Comparison of ENCODE assay signal across 8 mouse cellular contexts in genomic region chr15:85710179-85710578, GRCm38 (mm10). TPM values are rescaled to one million over a fixed set of nuclear protein-coding genes. Genes with fewer than 3 reads are reported as not detected.
DNase-seq lines count a peak whose midpoint lies in the region; ATAC-seq and TF ChIP-seq lines count a peak whose summit lies in the region.

No protein-coding gene starts in this region.

- H3K4me3 ChIP-seq in forebrain, embryonic 14.5 days (ENCODE audit: low read depth, low read length) = no peak overlapping the region

- H3K9ac ChIP-seq in forebrain, embryonic 14.5 days (ENCODE audit: low read length) = no peak overlapping the region

- H3K27ac ChIP-seq in forebrain, embryonic 14.5 days (ENCODE audit: low read depth, low read length) = no peak overlapping the region

- POLR2A ChIA-PET in Patski (lab: Charles Lee) = interaction anchor here (0.6 to 4.5 kb wide), 13 partner anchors 12 to 111 kb away, joined by 3 to 31 read pairs (median 7); no protein-coding TSS in a partner anchor

- H3K4me2 ChIP-seq in forebrain, embryonic 14.5 days (ENCODE audit: low read length) = no peak overlapping the region

- no peaks in the 10 kb centered on the region for H3K4me1 ChIP-seq in forebrain, embryonic 14.5 days (ENCODE audit: control insufficient read depth, insufficient read depth, low read length)

- no peaks in the 10 kb centered on the region for H3K27me3 ChIP-seq in Patski
- H3K27me3 ChIP-seq in forebrain, embryonic 14.5 days (replicated peaks; ENCODE audit: control insufficient read depth, insufficient read depth, low read length) = no peaks in the 10 kb centered on the region

- in situ Hi-C loops in Patski (cut with MboI; ENCODE audit: low pct_unique_long_range_greater_than_20kb) = no loop called here

- CTCF ChIA-PET in Patski (lab: Charles Lee) = interaction anchor here (0.7 to 9.1 kb wide), 15 partner anchors 12 to 395 kb away, joined by 3 to 113 read pairs (median 4); no protein-coding TSS in a partner anchor

- peak; percentile 19 for ATAC-seq in Patski
- ATAC-seq in forebrain, embryonic 14.5 days = peak; percentile 51
- peak; percentile 60 to 70 for ATAC-seq in hematopoietic stem cell, adult 5-6 weeks (replicated peaks in 1 of 2; ENCODE audit: insufficient read depth in 1 of 2, low FRiP score in 2 of 2, low TSS enrichment in 1 of 2, low read depth in 1 of 2, poor library complexity in 2 of 2, severe bottlenecking in 2 of 2)

- no peaks in the 10 kb centered on the region for H3K9me3 ChIP-seq in forebrain, embryonic 14.5 days (replicated peaks; ENCODE audit: control insufficient read depth, low read length)

- no peak for TF ChIP-seq CTCF in Patski (IDR thresholded peaks at IDR 0.05)

- 0% methylated on average over 6 of the region's 8 CpGs for WGBS in forebrain, embryonic 14.5 days

- no peak for DNase-seq in Patski (ENCODE audit: low read depth, low spot score)
- peak; percentile 53 for DNase-seq in c-Kit-positive CD71-positive TER-119-positive erythroid progenitor cells, embryonic 14.5 days (ENCODE audit: low spot score)
- peak; percentile 85 for DNase-seq in forebrain, embryonic 14.5 days (ENCODE audit: low spot score)
- peak; percentile 78 for DNase-seq in layer of hippocampus, adult 9-11 months
- peak; percentile 85 for DNase-seq in lung, postnatal 36 days
- DNase-seq in right cerebral cortex, adult 2 months (ENCODE audit: low spot score in 2 of 2) = peak; percentile 84
- DNase-seq in urinary bladder, postnatal 36 days (ENCODE audit: low spot score in 2 of 2) = peak; percentile 68 to 84

- peaks cover 26% of the 10 kb centered on the region for H3K36me3 ChIP-seq in forebrain, embryonic 14.5 days (ENCODE audit: control insufficient read depth, insufficient read depth, low read length)

RNA-seq across cellular contexts. Expression of gene Ppara, which starts 24.6 kb away (rescaled TPM):
- polyA plus RNA-seq in Patski (2021) = 4.7 TPM
- polyA plus RNA-seq in forebrain, embryonic 14.5 days (2014; fragmentation: Nextera tagmentation; extraction: Ambion mirVana) = 0.67 and 0.73 TPM in 2 replicates
- not detected in 2 replicates for total RNA-seq in hematopoietic stem cell, adult 5-6 weeks (2017)
